Mouse (Mus musculus): ENCODE data around the gene Slc4a4. TPM values are rescaled to one million over a fixed set of nuclear protein-coding genes. Genes with fewer than 3 reads are reported as not detected.

Slc4a4 gene
- polyA plus RNA-seq, 1 experiment from 2014 or later: 8.3 TPM

GRCm38 (mm10) chr5:89141761-89142160 is 255.1 kb downstream of the Slc4a4 start:
- H3K9me3 ChIP-seq (replicated peaks; ENCODE audit: control insufficient read depth, low read length, poor library complexity, severe bottlenecking): no peaks in the 10 kb centered on the region
- H3K4me2 ChIP-seq (ENCODE audit: low read length): no peak overlapping the region
- no peak overlapping the region for H3K27ac ChIP-seq (ENCODE audit: low read length)
- no peaks in the 10 kb centered on the region for H3K36me3 ChIP-seq (ENCODE audit: control insufficient read depth, insufficient read depth, low read length)
- H3K4me3 ChIP-seq (ENCODE audit: low read depth, low read length): no peak overlapping the region
- no peaks in the 10 kb centered on the region for H3K27me3 ChIP-seq (ENCODE audit: control insufficient read depth, insufficient read depth, low read depth, low read length)
- 89% methylated on average over 2 of the region's 2 CpGs for WGBS
- no peak overlapping the region for H3K9ac ChIP-seq (ENCODE audit: low read depth, low read length)
- H3K4me1 ChIP-seq (ENCODE audit: control insufficient read depth, insufficient read depth, low read length): no peaks in the 10 kb centered on the region
- no peak for ATAC-seq

GRCm38 (mm10) chr5:89146276-89146675 is 259.7 kb downstream of the Slc4a4 start:
- H3K4me1 ChIP-seq (ENCODE audit: control insufficient read depth, insufficient read depth, low read length): no peaks in the 10 kb centered on the region
- no peak for ATAC-seq
- H3K27me3 ChIP-seq (ENCODE audit: control insufficient read depth, insufficient read depth, low read depth, low read length): no peaks in the 10 kb centered on the region
- H3K4me3 ChIP-seq (ENCODE audit: low read depth, low read length): no peak overlapping the region
- no peak overlapping the region for H3K27ac ChIP-seq (ENCODE audit: low read length)
- no peaks in the 10 kb centered on the region for H3K9me3 ChIP-seq (replicated peaks; ENCODE audit: control insufficient read depth, low read length, poor library complexity, severe bottlenecking)
- no peak overlapping the region for H3K9ac ChIP-seq (ENCODE audit: low read depth, low read length)
- H3K4me2 ChIP-seq (ENCODE audit: low read length): no peak overlapping the region
- 94% methylated on average over 2 of the region's 2 CpGs for WGBS
- H3K36me3 ChIP-seq (ENCODE audit: control insufficient read depth, insufficient read depth, low read length): no peaks in the 10 kb centered on the region

- 90% methylated on average over 13 of the region's 13 CpGs for WGBS
- H3K4me1 ChIP-seq (ENCODE audit: control insufficient read depth, insufficient read depth, low read length): no peaks in the 10 kb centered on the region
- H3K36me3 ChIP-seq (ENCODE audit: control insufficient read depth, insufficient read depth, low read length): no peaks in the 10 kb centered on the region
These were observed 260.7 kb downstream of the Slc4a4 start for GRCm38 (mm10) chr5:89147282-89147790.

GRCm38 (mm10) chr5:89149436-89150040 is 262.9 kb downstream of the Slc4a4 start:
- no peak overlapping the region for H3K4me2 ChIP-seq (ENCODE audit: low read length)
- H3K9me3 ChIP-seq (replicated peaks; ENCODE audit: control insufficient read depth, low read length, poor library complexity, severe bottlenecking): no peaks in the 10 kb centered on the region
- ATAC-seq: no peak
- no peaks in the 10 kb centered on the region for H3K27me3 ChIP-seq (ENCODE audit: control insufficient read depth, insufficient read depth, low read depth, low read length)
- H3K36me3 ChIP-seq (ENCODE audit: control insufficient read depth, insufficient read depth, low read length): no peaks in the 10 kb centered on the region
- no peaks in the 10 kb centered on the region for H3K4me1 ChIP-seq (ENCODE audit: control insufficient read depth, insufficient read depth, low read length)
- H3K4me3 ChIP-seq (ENCODE audit: low read depth, low read length): no peak overlapping the region
- 33% methylated on average over 2 of the region's 2 CpGs for WGBS
- H3K27ac ChIP-seq (ENCODE audit: low read length): no peak overlapping the region
- no peak overlapping the region for H3K9ac ChIP-seq (ENCODE audit: low read depth, low read length)

More at GRCm38 (mm10) chr5:89147282-89147790, 260.7 kb downstream of the Slc4a4 start:
- ATAC-seq: no peak
- H3K4me3 ChIP-seq (ENCODE audit: low read depth, low read length): no peak overlapping the region
- H3K27me3 ChIP-seq (ENCODE audit: control insufficient read depth, insufficient read depth, low read depth, low read length): no peaks in the 10 kb centered on the region
- H3K9me3 ChIP-seq (replicated peaks; ENCODE audit: control insufficient read depth, low read length, poor library complexity, severe bottlenecking): no peaks in the 10 kb centered on the region
- H3K4me2 ChIP-seq (ENCODE audit: low read length): no peak overlapping the region
- H3K9ac ChIP-seq (ENCODE audit: low read depth, low read length): no peak overlapping the region
- no peak overlapping the region for H3K27ac ChIP-seq (ENCODE audit: low read length)

- no peaks in the 10 kb centered on the region for H3K27me3 ChIP-seq (ENCODE audit: control insufficient read depth, insufficient read depth, low read depth, low read length)
- no peak overlapping the region for H3K9ac ChIP-seq (ENCODE audit: low read depth, low read length)
- ATAC-seq: no peak
- no peak overlapping the region for H3K4me3 ChIP-seq (ENCODE audit: low read depth, low read length)
- no peaks in the 10 kb centered on the region for H3K9me3 ChIP-seq (replicated peaks; ENCODE audit: control insufficient read depth, low read length, poor library complexity, severe bottlenecking)
- H3K27ac ChIP-seq (ENCODE audit: low read length): no peak overlapping the region
- no peak overlapping the region for H3K4me2 ChIP-seq (ENCODE audit: low read length)
- H3K4me1 ChIP-seq (ENCODE audit: control insufficient read depth, insufficient read depth, low read length): no peaks in the 10 kb centered on the region
- no peaks in the 10 kb centered on the region for H3K36me3 ChIP-seq (ENCODE audit: control insufficient read depth, insufficient read depth, low read length)
- WGBS: 89% methylated on average over 3 of the region's 3 CpGs
These were observed 264.5 kb downstream of the Slc4a4 start for GRCm38 (mm10) chr5:89151076-89151475.

- H3K36me3 ChIP-seq (ENCODE audit: control insufficient read depth, insufficient read depth, low read length): no peaks in the 10 kb centered on the region
- H3K4me3 ChIP-seq (ENCODE audit: low read depth, low read length): no peak overlapping the region
- H3K27me3 ChIP-seq (ENCODE audit: control insufficient read depth, insufficient read depth, low read depth, low read length): no peaks in the 10 kb centered on the region
- no peaks in the 10 kb centered on the region for H3K4me1 ChIP-seq (ENCODE audit: control insufficient read depth, insufficient read depth, low read length)
- H3K4me2 ChIP-seq (ENCODE audit: low read length): no peak overlapping the region
- no peaks in the 10 kb centered on the region for H3K9me3 ChIP-seq (replicated peaks; ENCODE audit: control insufficient read depth, low read length, poor library complexity, severe bottlenecking)
- H3K9ac ChIP-seq (ENCODE audit: low read depth, low read length): no peak overlapping the region
- ATAC-seq: 0 out of 2 replicates have a peak, but pooled peaks have one; percentile 51
- H3K27ac ChIP-seq (ENCODE audit: low read length): no peak overlapping the region
- 92% methylated on average over 2 of the region's 2 CpGs for WGBS
These were observed 284.6 kb downstream of the Slc4a4 start for GRCm38 (mm10) chr5:89171025-89171718.

GRCm38 (mm10) chr5:89190063-89190462 is 303.4 kb downstream of the Slc4a4 start:
- Histone ChIP-seq H3K9me3 (replicated peaks; ENCODE audit: control insufficient read depth, low read length, poor library complexity, severe bottlenecking) (no peaks in the 10 kb centered on the region), H3K9ac (ENCODE audit: low read depth, low read length) (no peak overlapping the region), H3K4me2 (ENCODE audit: low read length) (no peak overlapping the region), H3K27ac (ENCODE audit: low read length) (no peak overlapping the region), H3K27me3 (ENCODE audit: control insufficient read depth, insufficient read depth, low read depth, low read length) (no peaks in the 10 kb centered on the region), H3K4me3 (ENCODE audit: low read depth, low read length) (no peak overlapping the region), H3K4me1 (ENCODE audit: control insufficient read depth, insufficient read depth, low read length) (no peaks in the 10 kb centered on the region), H3K36me3 (ENCODE audit: control insufficient read depth, insufficient read depth, low read length) (no peaks in the 10 kb centered on the region)
- ATAC-seq: peak; percentile 71; the same call in 1 of the 2 replicates
- 23% methylated on average over 3 of the region's 3 CpGs for WGBS

- 96% methylated on average over 3 of the region's 3 CpGs for WGBS
- H3K36me3 ChIP-seq (ENCODE audit: control insufficient read depth, insufficient read depth, low read length): no peaks in the 10 kb centered on the region
- no peak overlapping the region for H3K4me3 ChIP-seq (ENCODE audit: low read depth, low read length)
- ATAC-seq: no peak
- H3K4me1 ChIP-seq (ENCODE audit: control insufficient read depth, insufficient read depth, low read length): no peaks in the 10 kb centered on the region
- no peaks in the 10 kb centered on the region for H3K9me3 ChIP-seq (replicated peaks; ENCODE audit: control insufficient read depth, low read length, poor library complexity, severe bottlenecking)
- no peaks in the 10 kb centered on the region for H3K27me3 ChIP-seq (ENCODE audit: control insufficient read depth, insufficient read depth, low read depth, low read length)
- H3K9ac ChIP-seq (ENCODE audit: low read depth, low read length): no peak overlapping the region
- no peak overlapping the region for H3K27ac ChIP-seq (ENCODE audit: low read length)
- no peak overlapping the region for H3K4me2 ChIP-seq (ENCODE audit: low read length)
These were observed 308.0 kb downstream of the Slc4a4 start for GRCm38 (mm10) chr5:89194654-89195053.

GRCm38 (mm10) chr5:89198501-89198900 is 311.9 kb downstream of the Slc4a4 start:
- Histone ChIP-seq H3K36me3 (ENCODE audit: control insufficient read depth, insufficient read depth, low read length) (no peaks in the 10 kb centered on the region), H3K9me3 (replicated peaks; ENCODE audit: control insufficient read depth, low read length, poor library complexity, severe bottlenecking) (no peaks in the 10 kb centered on the region), H3K9ac (ENCODE audit: low read depth, low read length) (no peak overlapping the region), H3K4me3 (ENCODE audit: low read depth, low read length) (no peak overlapping the region), H3K27ac (ENCODE audit: low read length) (no peak overlapping the region), H3K4me1 (ENCODE audit: control insufficient read depth, insufficient read depth, low read length) (no peaks in the 10 kb centered on the region), H3K4me2 (ENCODE audit: low read length) (no peak overlapping the region), H3K27me3 (ENCODE audit: control insufficient read depth, insufficient read depth, low read depth, low read length) (no peaks in the 10 kb centered on the region)
- no peak for ATAC-seq
- WGBS: 91% methylated on average over 2 of the region's 2 CpGs
